Mouse (Mus musculus) thymus, adult 18-20 months (tissue): Measurements from ENCODE around the gene Opn1sw.
A peak's percentile ranks its signal among the peaks of the same experiment; 100 is the strongest.
"Not testable (repeated sequence)": the region's sequence is repeated elsewhere in the genome, so short reads cannot be mapped to it uniquely, and the experiment has no call there.

Source experiments
- DNase-seq, 2 experiments: peaks; one replicate each; pipeline ENCODE4 v3.0.0; 2022; ENCODE audit warnings: mixed read lengths in 2 of 2

Gene Opn1sw

DNA sequence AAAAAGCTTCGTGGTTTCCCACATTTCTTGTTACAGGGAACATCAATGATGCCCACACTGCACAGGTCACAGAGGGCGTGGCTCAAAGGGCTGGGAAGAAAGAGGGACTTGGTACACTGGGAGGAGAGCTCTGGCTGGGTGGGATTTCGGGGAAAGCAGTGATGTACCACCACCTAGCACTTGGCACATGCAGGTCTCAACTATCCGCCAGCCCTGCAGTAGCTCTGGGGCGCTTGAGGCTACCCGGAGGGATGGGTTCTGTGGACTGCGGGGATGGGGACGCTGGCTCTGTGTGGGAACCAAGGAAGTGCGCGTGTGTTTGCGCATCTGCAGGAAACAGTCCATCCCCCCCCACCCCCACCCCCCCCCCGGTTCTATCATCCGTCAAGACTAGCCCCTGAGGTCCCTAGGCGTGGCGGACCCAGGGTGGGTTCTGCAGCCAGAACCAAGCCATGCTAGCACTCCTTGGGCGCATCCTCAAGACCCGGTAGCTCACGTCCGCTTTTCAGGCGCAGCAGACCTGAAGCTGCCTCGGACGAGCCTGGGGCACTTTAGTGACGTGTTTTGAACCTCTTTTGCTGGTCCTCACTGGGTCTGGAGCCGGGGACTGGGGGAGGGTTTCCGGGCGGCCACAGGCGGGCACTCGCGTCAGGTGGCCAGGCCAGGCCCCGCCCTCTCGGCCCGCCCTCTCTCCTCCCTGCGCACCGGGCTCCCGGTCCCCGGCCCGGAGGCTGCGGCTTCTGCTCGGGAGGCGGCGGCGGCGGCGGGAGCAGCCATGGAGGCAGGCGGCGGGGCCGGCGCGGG lies 7.8 kb upstream of the Opn1sw start, which contains the start of gene Ccdc136:
TSS of gene Ccdc136 (plus strand) at position 400 of the 804 bp plus-strand sequence.
- no peak for DNase-seq

- DNase-seq, result no peak
Measured at GRCm38 (mm10) chr6:29394286-29394685, 6.0 kb upstream of the Opn1sw start.

GRCm38 (mm10) chr6:29391802-29392201 lies 3.5 kb upstream of the Opn1sw start:
- no peak for DNase-seq

DNA sequence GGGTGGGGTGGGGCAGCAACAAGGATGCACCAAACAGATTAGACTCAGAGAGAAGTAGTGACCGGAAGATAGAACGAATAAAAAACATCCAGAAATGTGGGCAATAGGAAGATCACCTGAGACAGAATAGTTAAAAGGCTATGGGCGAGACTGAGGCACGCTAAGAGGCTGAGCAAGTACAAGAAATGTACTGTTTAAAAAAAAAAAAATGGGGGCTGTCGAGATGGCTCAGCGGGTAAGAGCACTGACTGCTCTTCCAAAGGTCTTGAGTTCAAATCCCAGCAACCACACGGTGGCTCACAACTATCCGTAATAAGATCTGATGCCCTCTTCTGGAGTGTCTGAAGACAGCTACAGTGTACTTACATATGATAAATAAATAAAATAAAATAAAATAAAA lies 3.0 kb upstream of the Opn1sw start:
- not testable (repeated sequence) for DNase-seq

DNA sequence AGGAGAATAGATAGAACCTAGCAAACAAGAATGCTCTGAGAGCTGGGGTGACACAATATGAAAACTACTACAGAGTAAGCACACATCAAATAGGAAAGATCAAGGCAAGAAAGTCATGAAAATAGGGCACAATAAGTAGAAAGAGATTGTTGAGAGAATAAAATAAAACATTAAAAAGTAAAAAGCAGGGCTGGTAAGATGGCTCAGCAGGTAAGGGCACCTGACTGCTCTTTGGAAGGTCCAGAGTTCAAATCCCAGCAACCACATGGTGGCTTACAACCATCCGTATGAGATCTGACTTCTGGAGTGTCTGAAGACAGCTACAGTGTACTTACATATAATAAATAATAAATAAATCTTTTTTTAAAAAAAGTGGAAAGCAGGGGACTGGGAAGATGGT lies 2.2 kb upstream of the Opn1sw start:
- not testable (repeated sequence) for DNase-seq

- no peak for DNase-seq
Measured at GRCm38 (mm10) chr6:29389425-29389824, 1.2 kb upstream of the Opn1sw start.

- peak in 1 of 2 experiments; percentile 12 for DNase-seq
Measured at GRCm38 (mm10) chr6:29388606-29389080, 375 bp upstream of the Opn1sw start.

DNA sequence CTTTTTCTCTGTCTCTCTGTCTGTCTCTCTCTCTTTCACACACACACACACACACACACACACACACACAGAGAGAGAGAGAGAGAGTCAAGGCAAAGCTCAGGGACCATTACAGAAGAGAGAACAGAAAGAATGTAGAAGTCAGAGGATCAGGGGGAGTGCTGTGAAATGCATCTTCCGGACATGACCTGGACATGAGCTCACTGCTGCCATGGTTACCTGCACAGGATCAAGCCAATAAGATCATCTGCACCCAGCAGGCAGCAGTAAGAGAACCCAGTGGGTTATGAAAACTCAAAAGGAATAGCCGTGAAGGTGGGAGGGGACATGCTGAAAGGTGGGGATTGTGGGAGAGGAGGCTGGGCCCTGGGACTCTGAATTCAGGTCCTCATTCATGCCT lies 5.8 kb downstream of the Opn1sw start:
- no peak for DNase-seq

GRCm38 (mm10) chr6:29379954-29380353 lies 8.3 kb downstream of the Opn1sw start:
- no peak for DNase-seq

DNA sequence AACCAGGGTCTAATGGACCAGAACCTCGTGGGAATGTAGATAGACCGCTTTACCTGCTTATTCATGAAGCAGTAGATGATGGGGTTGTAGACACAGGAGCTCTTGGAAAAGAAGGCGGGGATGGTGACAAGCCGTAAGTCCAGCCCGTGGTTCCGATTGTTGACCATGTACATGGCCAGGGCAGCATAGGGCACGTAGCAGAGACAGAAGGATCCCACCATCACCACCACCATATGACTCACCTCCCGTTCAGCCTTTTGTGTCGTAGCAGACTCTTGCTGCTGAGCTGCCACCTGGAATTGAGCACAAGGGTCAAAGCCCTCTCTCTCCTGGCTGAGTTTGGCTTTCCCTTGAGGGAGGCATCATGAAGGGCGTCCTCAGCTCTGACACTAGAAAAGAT lies 9.6 kb downstream of the Opn1sw start:
- DNase-seq, result no peak

- no peak for DNase-seq
Measured at GRCm38 (mm10) chr6:29377386-29377785, 10.9 kb downstream of the Opn1sw start.

DNA sequence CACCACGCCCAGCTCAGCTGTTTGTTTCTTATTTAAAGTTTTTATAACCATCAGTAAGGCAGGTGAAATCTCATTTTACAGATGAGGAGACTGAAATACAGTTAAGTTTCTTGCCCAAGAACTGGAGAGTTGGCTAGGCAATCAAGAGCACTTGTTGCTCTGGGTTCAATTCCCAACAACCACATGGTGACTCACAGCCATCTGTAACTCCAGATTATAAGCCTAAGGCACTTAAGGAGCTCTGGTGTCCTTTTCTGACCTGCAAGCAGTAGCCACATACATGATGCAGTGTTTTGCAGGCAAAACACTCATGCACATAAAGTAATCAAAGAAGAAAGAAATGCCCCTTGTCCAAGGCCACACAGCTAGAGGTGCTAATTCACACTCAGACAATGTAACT lies 23.0 kb downstream of the Opn1sw start:
- DNase-seq, result no peak

DNA sequence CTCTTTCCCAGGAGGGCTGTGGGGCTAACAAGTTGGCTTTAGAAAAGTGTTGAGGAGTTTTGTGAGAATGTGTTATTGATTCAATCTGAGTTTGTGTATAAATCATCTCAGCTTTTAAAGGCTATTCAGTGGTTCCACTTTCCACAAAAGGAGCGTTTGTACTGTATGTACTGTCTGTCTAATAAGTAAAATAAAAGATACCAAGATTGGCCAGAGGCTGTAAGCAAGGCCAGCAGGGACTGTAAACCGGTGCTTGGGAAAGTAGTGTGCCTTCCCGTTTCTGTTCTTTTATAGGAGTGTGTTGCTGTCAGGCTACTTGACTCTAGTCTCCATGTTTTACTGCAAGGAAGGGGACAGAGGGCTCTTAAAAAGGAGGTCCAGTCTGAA lies 25.1 kb downstream of the Opn1sw start:
- no peak for DNase-seq

GRCm38 (mm10) chr6:29362246-29363128 lies 25.8 kb downstream of the Opn1sw start:
- no peak for DNase-seq

DNA sequence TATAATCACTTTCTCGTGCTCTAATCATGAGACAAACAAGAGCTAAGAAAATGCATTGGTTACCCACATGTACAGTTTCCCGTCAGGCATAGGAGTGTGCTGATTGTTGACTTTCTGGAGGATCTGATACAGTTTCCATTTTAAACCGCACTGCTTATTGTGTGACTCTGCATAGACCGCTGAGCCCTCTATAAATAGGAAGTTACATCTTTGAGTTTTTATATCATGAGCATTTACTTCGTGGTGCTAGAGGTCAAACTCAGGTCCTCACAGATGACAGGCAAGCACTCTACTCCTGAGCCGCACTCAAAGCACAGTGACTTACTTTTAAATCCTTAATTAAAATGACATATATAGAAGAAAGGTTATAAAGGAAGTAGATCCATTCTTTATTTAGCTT lies 28.1 kb downstream of the Opn1sw start:
- no peak for DNase-seq

DNA sequence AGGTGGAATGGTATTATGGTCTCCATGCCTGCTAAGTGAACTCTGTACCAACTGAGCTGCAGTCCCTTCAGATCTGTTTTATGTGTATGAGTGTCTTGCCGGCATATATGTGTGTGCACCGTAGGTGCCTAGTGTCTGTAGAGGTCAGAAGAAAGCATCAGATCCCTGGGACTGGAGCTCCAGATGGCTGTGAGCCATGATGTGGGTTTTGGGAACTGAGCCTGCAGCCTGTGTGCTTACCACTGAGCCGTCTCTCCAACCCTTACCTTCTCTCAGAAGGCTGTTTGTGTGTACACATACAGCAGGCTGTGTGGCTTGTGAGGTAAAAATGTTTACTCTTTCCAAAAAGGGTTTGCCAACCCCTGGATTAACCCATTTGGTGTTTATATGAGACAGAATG lies 28.9 kb downstream of the Opn1sw start:
- no peak for DNase-seq

GRCm38 (mm10) chr6:29352816-29353215 lies 35.5 kb downstream of the Opn1sw start:
- DNase-seq, result no peak

DNA sequence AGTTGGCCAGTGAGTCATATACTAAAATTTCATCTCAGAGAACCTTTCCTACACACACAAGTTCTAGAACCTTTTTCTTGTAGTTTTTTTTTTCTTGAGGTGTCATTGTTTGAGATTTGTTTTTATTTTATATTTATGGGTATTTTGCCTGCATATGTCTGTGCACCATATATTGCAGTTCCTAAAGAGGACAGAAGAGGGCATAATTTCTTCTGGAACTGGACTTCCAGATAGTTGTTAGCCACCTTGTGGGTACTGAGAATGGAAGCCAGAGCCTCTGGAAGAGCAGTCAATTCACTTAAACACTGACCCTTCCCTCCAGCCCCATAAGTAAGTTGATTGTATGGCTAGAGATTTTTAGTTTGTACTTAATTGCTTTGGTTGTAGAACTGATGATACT lies 36.7 kb downstream of the Opn1sw start:
- no peak for DNase-seq

- DNase-seq, result no peak
Measured at GRCm38 (mm10) chr6:29348371-29348724, 39.9 kb downstream of the Opn1sw start.

- peak; percentile 98 to 99 for DNase-seq
Measured at GRCm38 (mm10) chr6:29347665-29348370, 40.5 kb downstream of the Opn1sw start, which contains the start of gene Calu. Gene Calu (plus strand): TSS chr6:29348069.

GRCm38 (mm10) chr6:29347189-29347588 lies 41.1 kb downstream of the Opn1sw start:
- no peak for DNase-seq

DNA sequence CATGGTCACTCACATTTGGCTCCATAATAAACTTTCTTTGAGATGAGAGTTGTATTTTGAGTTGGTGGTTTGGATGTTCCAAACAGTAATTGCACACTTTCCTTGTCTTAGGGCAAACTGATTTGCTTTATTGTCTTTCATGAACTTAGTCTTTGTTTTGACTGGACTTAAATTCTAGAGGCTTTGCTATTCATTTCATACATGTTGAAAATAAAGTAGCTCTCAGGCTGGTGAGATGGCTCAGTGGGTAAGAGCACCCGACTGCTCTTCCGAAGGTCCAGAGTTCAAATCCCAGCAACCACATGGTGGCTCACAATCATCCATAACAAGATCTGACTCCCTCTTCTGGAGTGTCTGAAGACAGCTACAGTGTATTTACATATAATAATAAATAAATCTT lies 41.8 kb downstream of the Opn1sw start:
- DNase-seq, result not testable (repeated sequence)

DNA sequence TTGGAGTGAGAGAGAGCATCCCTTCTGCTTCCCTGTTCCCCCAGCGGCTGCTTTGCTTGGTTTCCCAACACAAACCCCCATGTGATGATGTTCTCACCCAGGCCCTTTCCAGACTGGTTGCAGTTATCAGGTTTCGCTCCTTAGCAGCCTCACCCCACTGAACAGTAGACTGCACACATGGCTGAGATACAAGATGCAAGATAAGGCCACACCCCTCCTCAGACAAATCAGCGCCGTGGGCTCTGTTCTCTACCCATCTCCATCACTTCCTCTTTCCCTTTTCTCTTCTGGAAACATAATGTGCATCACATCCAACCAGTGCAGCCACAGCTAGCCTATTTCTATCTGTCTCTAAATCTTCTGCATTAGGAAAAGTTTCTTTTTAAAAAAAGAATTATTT lies 58.8 kb downstream of the Opn1sw start:
- DNase-seq, result no peak
